Mouse (Mus musculus) A20 (cell line): Measurements from ENCODE around the gene Sod1.
"Not testable (repeated sequence)": the region's sequence is repeated elsewhere in the genome, so short reads cannot be mapped to it uniquely, and the experiment has no call there.

Experiments used
- DNase-seq: peaks from one replicate; pipeline ENCODE4 v3.0.0-alpha.2; 2011; ENCODE audit warnings: low read depth, low spot score

Sod1 gene

GRCm38 (mm10) chr16:90251256-90251655 is 30.7 kb downstream of the Sod1 start:
- DNase-seq = not testable (repeated sequence)

GRCm38 (mm10) chr16:90252521-90252920 is 32.0 kb downstream of the Sod1 start:
- DNase-seq = no peak

GRCm38 (mm10) chr16:90258950-90259349 is 38.4 kb downstream of the Sod1 start:
- DNase-seq = peak; percentile 74

- no peak for DNase-seq
These were observed 39.1 kb downstream of the Sod1 start for GRCm38 (mm10) chr16:90259623-90260022.

DNA sequence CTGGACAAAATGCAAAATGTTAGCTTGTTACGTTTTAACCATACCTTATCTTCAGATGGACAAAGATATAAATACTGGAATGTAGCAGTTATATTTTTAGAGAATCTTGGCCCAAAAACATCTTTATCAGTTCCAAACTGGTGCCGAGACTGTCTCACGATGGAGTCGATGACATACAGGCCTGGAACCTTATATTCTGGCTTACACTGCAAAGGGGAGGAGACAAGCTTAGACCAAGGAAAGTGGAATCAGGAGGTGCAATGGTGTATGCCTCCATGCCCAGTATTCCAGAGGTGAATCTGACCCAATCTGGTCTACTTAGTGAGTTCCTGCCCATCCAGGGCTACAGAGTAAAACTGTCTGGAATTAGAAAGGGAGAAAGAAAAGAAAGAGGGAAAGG is 39.5 kb downstream of the Sod1 start:
- DNase-seq = no peak

GRCm38 (mm10) chr16:90261791-90262190 is 41.2 kb downstream of the Sod1 start:
- DNase-seq = no peak

DNA sequence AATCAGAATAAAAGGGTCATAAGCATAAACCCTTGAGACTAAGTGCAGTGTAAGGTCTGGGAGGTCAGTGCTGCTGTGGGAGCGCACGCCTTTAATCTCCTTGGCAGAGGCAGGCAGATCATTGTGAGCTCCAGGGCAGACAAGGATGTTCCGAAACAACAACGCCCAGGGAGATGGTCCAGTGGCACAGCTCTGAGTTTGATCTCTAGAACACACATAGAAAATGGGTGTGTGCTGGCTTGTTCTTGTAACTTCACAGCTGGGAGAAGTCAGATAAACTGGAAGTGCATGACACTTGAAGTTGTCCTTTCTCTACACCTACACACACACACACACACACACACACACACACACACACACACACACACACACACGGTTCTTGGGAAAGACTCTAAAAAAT is 43.5 kb downstream of the Sod1 start:
- no peak for DNase-seq

DNA sequence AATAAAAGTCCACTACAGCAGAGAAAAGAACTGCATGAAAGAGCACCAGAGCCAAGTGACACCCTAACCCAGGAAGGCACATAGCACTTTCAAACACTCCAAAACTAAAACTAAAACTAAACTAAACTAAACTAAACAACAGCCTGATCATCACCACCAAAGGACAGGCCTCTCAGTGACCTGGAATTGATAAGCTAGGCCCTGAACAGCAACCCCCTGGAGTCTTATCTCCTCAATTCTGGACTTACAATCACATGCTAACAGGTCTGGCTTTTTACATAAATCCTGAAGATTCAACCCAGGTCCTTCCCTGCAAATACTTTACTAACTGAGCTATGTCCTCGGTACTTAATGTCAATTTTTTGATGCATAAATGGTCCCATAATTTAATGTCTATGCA is 44.6 kb downstream of the Sod1 start:
- DNase-seq = no peak

- DNase-seq = no peak
These were observed 46.0 kb downstream of the Sod1 start for GRCm38 (mm10) chr16:90266581-90266980.

DNA sequence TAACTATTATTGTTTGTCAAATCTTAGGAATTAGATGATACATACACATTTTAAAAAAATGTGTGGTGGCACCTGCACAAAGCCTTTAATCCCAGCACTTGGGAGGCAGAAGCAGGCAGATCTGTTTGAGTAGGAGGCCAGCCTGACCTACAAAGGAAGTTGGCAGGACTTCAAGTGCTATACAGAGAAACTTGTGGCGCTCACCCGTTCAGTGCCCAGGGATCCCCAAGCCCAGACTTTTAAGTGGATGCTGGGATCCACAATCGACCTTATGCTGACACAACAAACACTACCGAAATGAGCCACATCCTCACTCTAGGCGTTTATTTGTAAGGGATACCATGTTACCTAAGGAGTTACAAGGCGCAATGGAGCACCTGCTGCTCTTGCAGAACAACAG is 55.0 kb downstream of the Sod1 start:
- DNase-seq = no peak
